11 mouse cellular contexts compared by ENCODE assay signal in genomic region chr5:112493492-112493891, GRCm38 (mm10). TPM values are rescaled to one million over a fixed set of nuclear protein-coding genes. Genes with fewer than 3 reads are reported as not detected.
DNase-seq lines count a peak whose midpoint lies in the region; ATAC-seq lines count a peak whose summit lies in the region.
"Had no signal": no experiment of that assay in that cellular context is flagged by ENCODE, and none has a peak within 500 bp of the region (broad histone marks: within the 10 kb centered on the region; RNA-seq: fewer than 3 reads in every experiment).

No protein-coding gene starts in this region.

- H3K27ac ChIP-seq in intestine, embryonic 15.5 days = no peak overlapping the region

- peak; percentile 70 for ATAC-seq in intestine, embryonic 15.5 days
- ATAC-seq in granulocyte monocyte progenitor cell, adult 5-6 weeks (replicated peaks; ENCODE audit: poor library complexity, severe bottlenecking) = no peak

- peak; percentile 55 for DNase-seq in adrenal gland, postnatal 14 days
- DNase-seq in adrenal gland, postnatal 25 days = no peak
- DNase-seq in thymus, postnatal 4 days = peak; percentile 20
- no peak for DNase-seq in thymus, adult 18-20 months
- DNase-seq in lung, postnatal 10 days = peak; percentile 51
- peak; percentile 36 to 72 for DNase-seq in right cerebral cortex, postnatal 36 days (ENCODE audit: low spot score in 2 of 2)

- H3K9ac ChIP-seq in intestine, embryonic 15.5 days = no peak overlapping the region

- peak overlapping the region; percentile 20; the same call in 1 of the 2 replicates for H3K4me2 ChIP-seq in intestine, embryonic 15.5 days (replicated peaks)

- H3K9me3 ChIP-seq in intestine, embryonic 15.5 days = no peaks in the 10 kb centered on the region

- no peaks in the 10 kb centered on the region for H3K4me1 ChIP-seq in intestine, embryonic 15.5 days (replicated peaks)

- H3K4me3 ChIP-seq in intestine, embryonic 15.5 days (replicated peaks) = no peak overlapping the region

- H3K36me3 ChIP-seq in intestine, embryonic 15.5 days = no peaks in the 10 kb centered on the region

- WGBS in intestine, embryonic 15.5 days = 31% methylated on average over 11 of the region's 11 CpGs

- no peaks in the 10 kb centered on the region for H3K27me3 ChIP-seq in intestine, embryonic 15.5 days (replicated peaks)

RNA-seq across cellular contexts. Expression of gene Gm6588, which starts 44.3 kb away (rescaled TPM):
- total RNA-seq in adrenal gland, postnatal 14 days (2021) = not detected in 2 replicates
- total RNA-seq in adrenal gland, postnatal 25 days (2021) = not detected in 2 replicates
- polyA plus RNA-seq in intestine, embryonic 15.5 days (2015; fragmentation: Nextera tagmentation; extraction: Ambion mirVana) = not detected in 2 replicates
- total RNA-seq in granulocyte monocyte progenitor cell, adult 5-6 weeks (2014; fragmentation: Nextera tagmentation) = not detected in 2 replicates
- total RNA-seq in granulocyte monocyte progenitor cell, adult 5-6 weeks (2017) = not detected in 2 replicates
- polyA plus RNA-seq: C2C12; cortical plate, adult 2 months; liver, embryonic 16.5 days had no signal

Comparison
In these comparisons a context has a peak if more than half of its experiments do, and no peak if none do; other contexts are left out.
1. DNase-seq: peak in adrenal gland, postnatal 14 days (single experiment), thymus, postnatal 4 days (single experiment), lung, postnatal 10 days (single experiment) and right cerebral cortex, postnatal 36 days (2 of 2); none in adrenal gland, postnatal 25 days (single experiment) and thymus, adult 18-20 months (0 of 2).